Mouse (Mus musculus): ENCODE data around the gene Washc4.

The Washc4 gene

GRCm38 (mm10) chr10:83594526-83594925 lies 51.0 kb downstream of the Washc4 start:
- CTCF ChIA-PET, result no interaction called here

DNA sequence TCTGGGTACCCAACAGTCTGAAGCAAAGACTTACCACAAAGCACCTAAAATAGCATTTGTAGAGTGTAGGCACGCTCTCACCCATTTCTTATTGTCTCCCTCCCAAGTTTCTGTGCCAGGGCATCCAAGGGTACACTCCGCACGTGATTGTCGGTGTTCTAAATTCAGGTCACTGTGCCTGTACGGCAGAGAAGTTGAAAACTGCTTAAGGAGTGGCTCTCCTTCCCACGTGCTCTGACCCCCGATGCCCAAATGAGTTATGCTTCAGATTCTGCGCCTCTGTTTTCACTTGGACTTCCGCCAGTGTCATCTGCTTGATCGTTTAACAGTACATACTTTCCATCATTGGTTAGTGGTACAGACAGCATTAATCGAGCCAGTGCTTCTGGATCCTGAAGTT lies 57.1 kb downstream of the Washc4 start:
- CTCF ChIA-PET, result interaction anchor here (0.6 kb wide), 1 partner anchor 47 kb away, joined by 3 read pairs; no protein-coding TSS in a partner anchor

DNA sequence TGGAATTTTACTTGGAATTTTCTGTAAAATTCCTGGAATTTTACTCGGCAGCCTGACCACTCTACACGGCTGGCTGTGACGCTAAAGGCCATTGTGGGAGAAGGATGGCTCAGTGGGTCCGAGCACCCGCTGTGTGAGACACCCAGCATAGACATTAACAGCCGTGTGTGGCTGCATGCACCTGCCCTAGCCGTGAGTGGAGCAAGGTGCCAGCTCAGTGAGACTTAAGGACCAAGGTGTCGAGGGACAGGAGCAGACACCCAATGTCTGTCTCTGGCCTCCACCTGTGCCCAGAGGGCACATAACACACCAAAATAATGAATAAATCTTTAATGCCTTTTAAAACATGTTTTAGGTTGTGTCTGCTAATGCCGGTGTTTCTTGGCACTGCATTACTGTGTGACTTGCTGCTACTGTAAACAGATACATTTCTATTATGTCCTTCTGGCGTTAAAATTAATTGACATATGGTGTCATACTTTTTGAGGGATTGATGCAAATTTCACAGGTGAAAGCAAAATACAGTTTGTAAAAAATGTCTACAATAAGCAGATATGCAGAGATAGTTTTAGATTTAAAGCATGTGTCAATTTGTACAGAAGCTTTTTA lies 60.5 kb downstream of the Washc4 start:
- CTCF ChIA-PET, result no interaction called here

- CTCF ChIA-PET, result no interaction called here
Observed at GRCm38 (mm10) chr10:83605637-83606183, 62.2 kb downstream of the Washc4 start.

DNA sequence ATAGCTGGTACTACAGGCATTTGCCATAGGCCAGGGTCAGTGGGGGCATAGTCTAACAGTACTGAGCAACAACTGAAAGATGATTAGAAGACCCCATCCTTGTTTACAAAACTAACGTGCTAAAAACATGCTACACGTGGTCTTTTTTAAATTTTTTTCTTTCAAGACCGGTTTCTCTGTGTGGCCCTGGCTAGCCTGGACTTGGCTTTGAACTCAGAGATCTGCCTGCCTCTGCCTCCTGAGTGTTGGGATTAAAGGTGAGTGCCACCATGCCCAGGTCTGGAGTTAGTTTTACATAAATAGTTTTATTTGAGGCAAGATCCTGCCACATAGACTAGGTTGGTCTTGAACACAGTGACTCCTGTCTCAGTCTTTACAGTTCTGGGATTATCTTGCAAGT lies 63.6 kb downstream of the Washc4 start:
- CTCF ChIA-PET, result no interaction called here

- CTCF ChIA-PET, result no interaction called here
Observed at GRCm38 (mm10) chr10:83608596-83608995, 65.0 kb downstream of the Washc4 start.

- CTCF ChIA-PET, result no interaction called here
Observed at GRCm38 (mm10) chr10:83610518-83610917, 67.0 kb downstream of the Washc4 start.

DNA sequence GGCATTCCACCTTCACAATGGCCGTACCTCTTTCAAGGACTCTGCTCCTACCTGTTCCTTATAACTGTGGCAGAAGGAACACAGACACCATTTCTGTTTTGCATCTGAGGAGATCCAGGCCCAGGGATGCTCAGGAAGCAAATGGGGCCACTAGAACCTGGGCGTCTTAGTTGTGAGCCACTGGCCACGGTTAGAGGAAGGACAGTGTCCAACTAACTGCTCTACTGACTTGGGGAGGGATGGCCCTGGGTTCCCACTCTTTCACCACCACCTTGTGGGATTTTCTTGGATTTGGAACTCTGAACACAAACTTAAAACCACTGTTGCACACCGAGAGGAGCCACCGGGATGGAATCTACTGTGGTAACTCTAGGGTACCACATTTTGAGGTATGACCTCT lies 68.3 kb downstream of the Washc4 start:
- CTCF ChIA-PET, result interaction anchor here (0.7 kb wide), 1 partner anchor 457 kb away, joined by 3 read pairs; no protein-coding TSS in a partner anchor

GRCm38 (mm10) chr10:83612648-83613215 lies 69.2 kb downstream of the Washc4 start:
- CTCF ChIA-PET, result no interaction called here

- CTCF ChIA-PET, result no interaction called here
Observed at GRCm38 (mm10) chr10:83617366-83617765, 73.8 kb downstream of the Washc4 start.

DNA sequence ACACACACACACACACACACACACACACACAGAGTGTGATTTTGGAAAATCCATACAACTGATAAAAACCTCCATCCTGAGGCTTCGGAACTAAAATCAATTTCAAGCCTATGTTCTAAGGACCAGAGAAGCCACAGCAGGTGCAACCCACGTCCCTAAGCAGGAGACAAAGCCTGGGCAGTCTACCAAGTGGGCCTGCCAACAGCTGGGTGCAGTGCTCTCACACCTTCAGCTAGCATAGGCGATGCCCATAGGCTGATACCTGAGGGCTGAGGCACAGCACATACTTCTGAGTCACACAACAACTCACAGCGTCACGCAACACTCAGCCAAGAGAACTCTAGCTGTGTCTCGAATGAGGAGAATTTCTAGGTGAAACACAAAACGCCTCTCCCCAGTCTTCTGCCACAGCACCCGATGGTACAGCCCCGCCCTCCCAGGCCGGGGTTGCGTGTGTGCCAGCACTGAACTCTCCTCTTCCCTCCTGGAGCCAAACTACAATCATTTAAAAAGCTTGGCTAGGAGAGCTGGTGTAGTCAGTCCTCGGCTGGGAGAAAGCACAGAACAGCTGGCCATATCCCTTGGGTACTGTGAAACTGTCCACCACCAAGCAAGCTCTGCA lies 75.4 kb downstream of the Washc4 start:
- CTCF ChIA-PET, result no interaction called here

- CTCF ChIA-PET, result no interaction called here
Observed at GRCm38 (mm10) chr10:83620350-83621055, 77.0 kb downstream of the Washc4 start.

GRCm38 (mm10) chr10:83624065-83624464 lies 80.5 kb downstream of the Washc4 start:
- CTCF ChIA-PET, result no interaction called here

- CTCF ChIA-PET, result no interaction called here
Observed at GRCm38 (mm10) chr10:83624841-83625240, 81.3 kb downstream of the Washc4 start.

- CTCF ChIA-PET, result no interaction called here
Observed at GRCm38 (mm10) chr10:83627113-83627687, 83.6 kb downstream of the Washc4 start.

- CTCF ChIA-PET, result no interaction called here
Observed at GRCm38 (mm10) chr10:83628241-83628640, 84.7 kb downstream of the Washc4 start.

- CTCF ChIA-PET, result interaction anchor here (0.5 to 0.6 kb wide), 2 partner anchors 18 to 333 kb away, joined by 3 to 5 read pairs; no protein-coding TSS in a partner anchor
Observed at GRCm38 (mm10) chr10:83629190-83629781, 85.7 kb downstream of the Washc4 start.

DNA sequence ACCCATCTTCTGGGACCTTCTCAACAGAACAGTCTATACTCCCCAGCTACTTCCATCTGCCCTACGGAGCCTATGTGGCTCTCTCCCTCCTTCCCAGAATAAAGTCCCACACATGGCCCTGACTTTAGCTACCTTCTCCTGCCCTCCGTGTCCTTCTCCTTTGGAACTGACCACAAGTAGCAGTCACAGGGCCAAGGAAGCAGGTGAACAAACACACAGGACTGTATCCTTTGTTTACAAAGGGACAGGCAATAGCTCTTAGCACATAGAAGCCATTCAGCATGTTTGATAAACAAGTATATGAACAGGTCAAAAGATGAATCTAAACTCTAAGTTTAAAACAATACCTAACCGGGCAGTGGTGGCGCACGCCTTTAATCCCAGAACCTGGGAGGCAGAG lies 86.3 kb downstream of the Washc4 start:
- CTCF ChIA-PET, result interaction anchor here (0.6 kb wide), 1 partner anchor 17 kb away, joined by 3 read pairs; no protein-coding TSS in a partner anchor

GRCm38 (mm10) chr10:83630899-83631298 lies 87.3 kb downstream of the Washc4 start:
- CTCF ChIA-PET, result no interaction called here

- CTCF ChIA-PET, result interaction anchor here (0.5 kb wide), 1 partner anchor 56 kb away, joined by 3 read pairs; no protein-coding TSS in a partner anchor
Observed at GRCm38 (mm10) chr10:83631775-83632174, 88.2 kb downstream of the Washc4 start.

GRCm38 (mm10) chr10:83632806-83633374 lies 89.3 kb downstream of the Washc4 start:
- CTCF ChIA-PET, result no interaction called here
